Mouse (Mus musculus) MEL (cell line): ENCODE results near the gene Fam229a. TPM values are rescaled to one million over a fixed set of nuclear protein-coding genes. Genes with fewer than 3 reads are reported as not detected.

ENCODE experiments used
- DNase-seq: peaks from one replicate; pipeline ENCODE4 v3.0.0; 2011; ENCODE audit warnings: low read depth, low spot score
- H3K27ac ChIP-seq: 2 replicates; pipeline ENCODE4 v1.5.1; 2012; ENCODE audit warnings: low read depth, mild to moderate bottlenecking, control low read depth, low read length, moderate library complexity; ENCODE audit not compliant: control insufficient read depth
- H3K27me3 ChIP-seq, 2 experiments: fragments of 150-350 bp in 1 of 2; sonication (generic) in 1 of 2; 2 replicates each; pipeline ENCODE4 v1.6.1; 2012; ENCODE audit warnings: low read length in 2 of 2, mild to moderate bottlenecking in 2 of 2, improper control_type of control experiment in 1 of 2, moderate library complexity in 1 of 2; ENCODE audit not compliant: insufficient read depth in 2 of 2, control insufficient read depth in 1 of 2
- H3K36me3 ChIP-seq, 2 experiments: 2 replicates each; pipeline ENCODE4 v1.6.1; 2012 to 2014; ENCODE audit warnings: low read length in 2 of 2, improper control_type of control experiment in 1 of 2, inconsistent platforms in 1 of 2, mild to moderate bottlenecking in 1 of 2; ENCODE audit not compliant: insufficient read depth in 2 of 2, control insufficient read depth in 1 of 2
- H3K4me1 ChIP-seq, 2 experiments: fragments of 150-350 bp in 1 of 2; sonication (generic) in 1 of 2; 2 replicates each; pipeline ENCODE4 v1.6.1; 2012; ENCODE audit warnings: low read length in 2 of 2, improper control_type of control experiment in 1 of 2, mild to moderate bottlenecking in 1 of 2; ENCODE audit not compliant: insufficient read depth in 2 of 2, control insufficient read depth in 1 of 2
- H3K4me3 ChIP-seq, 2 experiments: fragments of 150-350 bp in 1 of 2; sonication (generic) in 1 of 2; 2 replicates each; pipeline ENCODE4 v1.5.1; 2012; ENCODE audit warnings: low read depth in 2 of 2, low read length in 2 of 2, mild to moderate bottlenecking in 2 of 2, moderate library complexity in 2 of 2, control low read depth in 1 of 2, improper control_type of control experiment in 1 of 2; ENCODE audit not compliant: control insufficient read depth in 1 of 2, insufficient read depth in 1 of 2
- H3K79me2 ChIP-seq: 2 replicates; pipeline ENCODE4 v1.6.1; 2012; ENCODE audit warnings: mild to moderate bottlenecking, low read length, moderate library complexity; ENCODE audit not compliant: control insufficient read depth, poor library complexity, insufficient read depth
- H3K9ac ChIP-seq: 2 replicates; pipeline ENCODE4 v1.6.1; 2012; ENCODE audit warnings: low read depth, mild to moderate bottlenecking, control low read depth, low read length, moderate library complexity; ENCODE audit not compliant: control insufficient read depth, poor library complexity, severe bottlenecking
- H3K9me3 ChIP-seq: fragments of 150-350 bp; sonication (generic); replicated peaks from 2 replicates; pipeline ENCODE4 v1.6.1; 2012; ENCODE audit warnings: mild to moderate bottlenecking, low read length, improper control_type of control experiment, moderate library complexity; ENCODE audit not compliant: insufficient read depth
- CHD1 ChIP-seq: IDR thresholded peaks from 2 replicates; pipeline ENCODE4 v1.6.1; 2012; ENCODE audit warnings: low read depth, mild to moderate bottlenecking, inconsistent platforms, low read length, improper control_type of control experiment
- CHD2 ChIP-seq: IDR thresholded peaks from 2 replicates; pipeline ENCODE4 v1.6.1; 2011; ENCODE audit warnings: low read length, improper control_type of control experiment
- E2F4 ChIP-seq: IDR thresholded peaks from 2 replicates; pipeline ENCODE4 v1.6.1; 2011; ENCODE audit warnings: low read depth, low read length, improper control_type of control experiment, borderline replicate concordance
- ELF1 ChIP-seq: IDR thresholded peaks from 2 replicates; pipeline ENCODE4 v1.6.1; 2014; ENCODE audit warnings: low read depth, mild to moderate bottlenecking, inconsistent platforms, low read length, improper control_type of control experiment, moderate library complexity
- GATA1 ChIP-seq: IDR thresholded peaks from 2 replicates; pipeline ENCODE4 v1.6.1; 2011; ENCODE audit warnings: low read depth, low read length, improper control_type of control experiment
- MAFK ChIP-seq: IDR thresholded peaks from 2 replicates; pipeline ENCODE4 v1.6.1; 2011; ENCODE audit warnings: low read depth, mild to moderate bottlenecking, low read length, improper control_type of control experiment, borderline replicate concordance
- MEF2A ChIP-seq: IDR thresholded peaks from 2 replicates; pipeline ENCODE4 v1.6.1; 2014; ENCODE audit warnings: low read depth, mild to moderate bottlenecking, inconsistent platforms, low read length, improper control_type of control experiment; ENCODE audit not compliant: poor library complexity, insufficient replicate concordance, severe bottlenecking; ENCODE audit errors: extremely low read depth
- MYB ChIP-seq: IDR thresholded peaks from 2 replicates; pipeline ENCODE4 v1.6.1; 2011; ENCODE audit warnings: mild to moderate bottlenecking, low read depth, low read length, improper control_type of control experiment
- NELFE ChIP-seq: IDR thresholded peaks from 2 replicates; pipeline ENCODE4 v1.6.1; 2011; ENCODE audit warnings: low read depth, low read length, improper control_type of control experiment
- NRF1 ChIP-seq: IDR thresholded peaks from 2 replicates; pipeline ENCODE4 v1.6.1; 2014; ENCODE audit warnings: low read depth, mild to moderate bottlenecking, inconsistent platforms, low read length, improper control_type of control experiment, moderate library complexity; ENCODE audit not compliant: poor library complexity, insufficient read depth, severe bottlenecking
- SIN3A ChIP-seq: IDR thresholded peaks from 2 replicates; pipeline ENCODE4 v1.6.1; 2012; ENCODE audit warnings: low read length, improper control_type of control experiment, inconsistent platforms
- UBTF ChIP-seq: IDR thresholded peaks from 2 replicates; pipeline ENCODE4 v1.6.1; 2012; ENCODE audit warnings: low read depth, mild to moderate bottlenecking, inconsistent platforms, low read length, improper control_type of control experiment, moderate library complexity, borderline replicate concordance; ENCODE audit not compliant: insufficient read depth
- USF1 ChIP-seq: IDR thresholded peaks from 2 replicates; pipeline ENCODE4 v1.6.1; 2014; ENCODE audit warnings: low read depth, mild to moderate bottlenecking, inconsistent platforms, low read length, improper control_type of control experiment, moderate library complexity
- USF2 ChIP-seq, 2 experiments: IDR thresholded peaks; 2 replicates each; pipeline ENCODE4 v1.6.1; 2011 to 2012; ENCODE audit warnings: improper control_type of control experiment in 2 of 2, low read length in 2 of 2, borderline replicate concordance in 1 of 2, inconsistent platforms in 1 of 2, low read depth in 1 of 2, mild to moderate bottlenecking in 1 of 2; ENCODE audit not compliant: insufficient read depth in 1 of 2
- ZC3H11A ChIP-seq: IDR thresholded peaks from 2 replicates; pipeline ENCODE4 v1.6.1; 2012; ENCODE audit warnings: low read depth, mild to moderate bottlenecking, inconsistent platforms, low read length, improper control_type of control experiment
- ZNF384 ChIP-seq: IDR thresholded peaks from 2 replicates; pipeline ENCODE4 v1.6.1; 2012; ENCODE audit warnings: low read depth, mild to moderate bottlenecking, inconsistent platforms, low read length, improper control_type of control experiment
- polyA plus RNA-seq, 2 experiments: library from polyadenylated mRNA; stranded (reverse) in 1 of 2; unstranded in 1 of 2; fragments of >175 nt in 1 of 2; fragments of >200 nt in 1 of 2; gene quantifications; 2 replicates each; pipeline versions ENCODE4 v1.2.1 to v1.2.4; 2012; ENCODE audit warnings: low replicate concordance in 2 of 2, low read depth in 1 of 2; ENCODE audit not compliant: insufficient read length in 2 of 2, insufficient read depth in 1 of 2, missing spikeins in 1 of 2
- total RNA-seq: library from RNA; depleted of rRNA; stranded (reverse); fragments of 300-350 nt; gene quantifications from 2 replicates; pipeline ENCODE4 v1.2.3, GENCODE M21; 2012

The Fam229a gene
- total and polyA plus RNA-seq, 3 experiments = not detected

GRCm38 (mm10) chr4:129500607-129501566 lies 9.9 kb downstream of the Fam229a start:
- H3K4me1 ChIP-seq = peaks cover 3 to 12% of the 10 kb centered on the region in 2 experiments
- H3K79me2 ChIP-seq = no peaks in the 10 kb centered on the region
- H3K36me3 ChIP-seq = 0 out of 4 replicates have a peak, but pooled peaks cover 0 to 3% of the 10 kb centered on the region in 2 experiments
- H3K9me3 ChIP-seq = no peaks in the 10 kb centered on the region
- TF ChIP-seq ZNF384 (peak; percentile 13; the same call in 1 of the 2 replicates), MAFK (no peak)
- peak overlapping the region; percentile 35; the same call in 1 of the 2 replicates for H3K9ac ChIP-seq
- peak overlapping the region; percentile 56 to 71 for H3K4me3 ChIP-seq
- no peak overlapping the region for H3K27ac ChIP-seq
- peak; percentile 69 for DNase-seq
- H3K27me3 ChIP-seq = no peaks in the 10 kb centered on the region

DNA sequence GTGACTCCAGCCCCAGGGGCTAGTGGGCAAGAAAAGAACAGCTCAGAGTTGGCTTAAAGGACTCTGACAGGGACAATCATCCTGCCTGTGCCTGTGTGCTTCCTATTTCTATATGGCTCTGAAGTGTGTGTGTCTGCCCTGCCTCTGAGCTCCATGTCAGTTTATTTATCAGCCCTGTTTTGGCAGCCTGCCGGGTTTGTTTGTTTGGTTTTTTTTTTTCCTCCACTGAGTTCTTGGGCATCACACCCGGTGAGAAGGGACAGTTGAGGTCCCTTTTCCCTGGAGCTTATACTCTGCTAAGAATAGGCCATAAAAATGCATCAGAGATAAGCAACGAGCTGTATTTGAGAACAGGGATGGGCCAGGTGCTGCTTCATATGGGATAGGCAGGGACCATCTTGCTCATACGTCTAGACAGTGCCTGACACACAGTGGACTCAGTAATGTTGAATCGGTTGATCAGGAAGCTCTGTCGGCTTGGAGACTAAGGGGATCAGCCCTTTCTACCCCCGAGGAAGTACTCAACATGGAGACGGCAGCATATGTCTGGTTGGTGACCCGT lies 11.4 kb downstream of the Fam229a start:
- H3K4me1 ChIP-seq = peaks cover 3 to 12% of the 10 kb centered on the region in 2 experiments
- H3K27me3 ChIP-seq = no peaks in the 10 kb centered on the region
- H3K4me3 ChIP-seq = no peak overlapping the region
- TF ChIP-seq CHD2 = no peak
- TF ChIP-seq UBTF = no peak
- no peak for TF ChIP-seq ZNF384
- TF ChIP-seq SIN3A = no peak
- no peak for TF ChIP-seq USF2 (IDR thresholded peaks at IDR 0.05; ENCODE audit: borderline replicate concordance in 1 of 2, insufficient read depth in 1 of 2, low read depth in 1 of 2, low read length in 2 of 2)
- no peak for TF ChIP-seq NELFE
- TF ChIP-seq ELF1 = no peak
- TF ChIP-seq GATA1 = no peak
- no peak for TF ChIP-seq MAFK
- TF ChIP-seq USF1 = no peak
- TF ChIP-seq CHD1 = no peak
- no peak for TF ChIP-seq NRF1
- no peak for TF ChIP-seq MEF2A
- no peak for TF ChIP-seq MYB
- no peak for TF ChIP-seq ZC3H11A
- TF ChIP-seq E2F4 = no peak
- no peaks in the 10 kb centered on the region for H3K9me3 ChIP-seq
- H3K36me3 ChIP-seq = 0 out of 4 replicates have a peak, but pooled peaks cover 0 to 3% of the 10 kb centered on the region in 2 experiments
- DNase-seq = no peak
- H3K27ac ChIP-seq = no peak overlapping the region
- H3K79me2 ChIP-seq = no peaks in the 10 kb centered on the region
- no peak overlapping the region for H3K9ac ChIP-seq
